Mouse (Mus musculus): ENCODE results near the gene Sema4f. TPM values are rescaled to one million over a fixed set of nuclear protein-coding genes. Genes with fewer than 3 reads are reported as not detected.

Sema4f gene
- total and polyA plus RNA-seq, 2 experiments = not detected

- TF ChIP-seq POLR2A (IDR thresholded peaks at IDR 0.05; ENCODE audit: extremely low read depth, insufficient read depth, low read length) = no peak
- no peak for TF ChIP-seq CTCF (IDR thresholded peaks at IDR 0.05; ENCODE audit: low read depth, low read length)
- peak; percentile 79 for DNase-seq (ENCODE audit: extremely low read depth, low read depth, low spot score)
- no peaks in the 10 kb centered on the region for H3K27me3 ChIP-seq (ENCODE audit: control insufficient read depth, insufficient read depth, low read length)
- H3K36me3 ChIP-seq (ENCODE audit: control insufficient read depth, insufficient read depth, low read length) = no peaks in the 10 kb centered on the region
- H3K4me1 ChIP-seq (ENCODE audit: control insufficient read depth, insufficient read depth, low read length) = peaks cover 5% of the 10 kb centered on the region; the same call in 1 of the 2 replicates
- H3K4me3 ChIP-seq (ENCODE audit: insufficient read depth, low read depth, low read length) = no peak overlapping the region
- no peaks in the 10 kb centered on the region for H3K79me2 ChIP-seq (ENCODE audit: control insufficient read depth, insufficient read depth, low read length)
- H3K27ac ChIP-seq (replicated peaks; ENCODE audit: insufficient read depth, low read depth, low read length) = no peak overlapping the region
- WGBS = 26% methylated on average over 7 of the region's 7 CpGs
- no peak overlapping the region for H3K9ac ChIP-seq (ENCODE audit: low read depth, low read length)
Observed at GRCm38 (mm10) chr6:82926528-82926927, 13.0 kb downstream of the Sema4f start.

GRCm38 (mm10) chr6:82926106-82926505 is 13.5 kb downstream of the Sema4f start:
- WGBS = 74% methylated on average over 10 of the region's 10 CpGs
- Histone ChIP-seq H3K27ac (replicated peaks; ENCODE audit: insufficient read depth, low read depth, low read length) (no peak overlapping the region), H3K9ac (ENCODE audit: low read depth, low read length) (no peak overlapping the region), H3K79me2 (ENCODE audit: control insufficient read depth, insufficient read depth, low read length) (no peaks in the 10 kb centered on the region), H3K4me1 (ENCODE audit: control insufficient read depth, insufficient read depth, low read length) (peaks cover 5% of the 10 kb centered on the region; the same call in 1 of the 2 replicates), H3K36me3 (ENCODE audit: control insufficient read depth, insufficient read depth, low read length) (no peaks in the 10 kb centered on the region), H3K27me3 (ENCODE audit: control insufficient read depth, insufficient read depth, low read length) (no peaks in the 10 kb centered on the region), H3K4me3 (ENCODE audit: insufficient read depth, low read depth, low read length) (no peak overlapping the region)
- TF ChIP-seq POLR2A (IDR thresholded peaks at IDR 0.05; ENCODE audit: extremely low read depth, insufficient read depth, low read length) = no peak
- TF ChIP-seq CTCF (IDR thresholded peaks at IDR 0.05; ENCODE audit: low read depth, low read length) = no peak
- DNase-seq (ENCODE audit: extremely low read depth, low read depth, low spot score) = no peak

GRCm38 (mm10) chr6:82925005-82925404 is 14.6 kb downstream of the Sema4f start:
- Histone ChIP-seq H3K27me3 (ENCODE audit: control insufficient read depth, insufficient read depth, low read length) (no peaks in the 10 kb centered on the region), H3K9ac (ENCODE audit: low read depth, low read length) (no peak overlapping the region), H3K36me3 (ENCODE audit: control insufficient read depth, insufficient read depth, low read length) (no peaks in the 10 kb centered on the region), H3K27ac (replicated peaks; ENCODE audit: insufficient read depth, low read depth, low read length) (no peak overlapping the region), H3K4me3 (ENCODE audit: insufficient read depth, low read depth, low read length) (no peak overlapping the region), H3K79me2 (ENCODE audit: control insufficient read depth, insufficient read depth, low read length) (no peaks in the 10 kb centered on the region), H3K4me1 (ENCODE audit: control insufficient read depth, insufficient read depth, low read length) (peaks cover 5% of the 10 kb centered on the region; the same call in 1 of the 2 replicates)
- TF ChIP-seq CTCF (IDR thresholded peaks at IDR 0.05; ENCODE audit: low read depth, low read length) = peak; percentile 52
- no peak for TF ChIP-seq POLR2A (IDR thresholded peaks at IDR 0.05; ENCODE audit: extremely low read depth, insufficient read depth, low read length)
- no peak for DNase-seq (ENCODE audit: extremely low read depth, low read depth, low spot score)
- 67% methylated on average over 3 of the region's 3 CpGs for WGBS

GRCm38 (mm10) chr6:82921426-82922224 is 17.9 kb downstream of the Sema4f start:
- Histone ChIP-seq H3K36me3 (ENCODE audit: control insufficient read depth, insufficient read depth, low read length) (no peaks in the 10 kb centered on the region), H3K9ac (ENCODE audit: low read depth, low read length) (no peak overlapping the region), H3K4me1 (ENCODE audit: control insufficient read depth, insufficient read depth, low read length) (no peaks in the 10 kb centered on the region), H3K4me3 (ENCODE audit: insufficient read depth, low read depth, low read length) (no peak overlapping the region), H3K79me2 (ENCODE audit: control insufficient read depth, insufficient read depth, low read length) (no peaks in the 10 kb centered on the region), H3K27me3 (ENCODE audit: control insufficient read depth, insufficient read depth, low read length) (no peaks in the 10 kb centered on the region), H3K27ac (replicated peaks; ENCODE audit: insufficient read depth, low read depth, low read length) (no peak overlapping the region)
- DNase-seq (ENCODE audit: extremely low read depth, low read depth, low spot score) = no peak
- WGBS = 71% methylated on average over 9 of the region's 9 CpGs
- TF ChIP-seq POLR2A (IDR thresholded peaks at IDR 0.05; ENCODE audit: extremely low read depth, insufficient read depth, low read length) = no peak
- TF ChIP-seq CTCF (IDR thresholded peaks at IDR 0.05; ENCODE audit: low read depth, low read length) = no peak

GRCm38 (mm10) chr6:82919520-82919919 is 20.0 kb downstream of the Sema4f start:
- Histone ChIP-seq H3K27ac (replicated peaks; ENCODE audit: insufficient read depth, low read depth, low read length) (no peak overlapping the region), H3K27me3 (ENCODE audit: control insufficient read depth, insufficient read depth, low read length) (no peaks in the 10 kb centered on the region), H3K4me1 (ENCODE audit: control insufficient read depth, insufficient read depth, low read length) (no peaks in the 10 kb centered on the region), H3K4me3 (ENCODE audit: insufficient read depth, low read depth, low read length) (no peak overlapping the region), H3K9ac (ENCODE audit: low read depth, low read length) (no peak overlapping the region), H3K36me3 (ENCODE audit: control insufficient read depth, insufficient read depth, low read length) (no peaks in the 10 kb centered on the region), H3K79me2 (ENCODE audit: control insufficient read depth, insufficient read depth, low read length) (no peaks in the 10 kb centered on the region)
- 58% methylated on average over 8 of the region's 8 CpGs for WGBS
- TF ChIP-seq CTCF (IDR thresholded peaks at IDR 0.05; ENCODE audit: low read depth, low read length) (no peak), POLR2A (IDR thresholded peaks at IDR 0.05; ENCODE audit: extremely low read depth, insufficient read depth, low read length) (no peak)
- DNase-seq (ENCODE audit: extremely low read depth, low read depth, low spot score) = no peak

- Histone ChIP-seq H3K27me3 (ENCODE audit: control insufficient read depth, insufficient read depth, low read length) (no peaks in the 10 kb centered on the region), H3K36me3 (ENCODE audit: control insufficient read depth, insufficient read depth, low read length) (no peaks in the 10 kb centered on the region), H3K9ac (ENCODE audit: low read depth, low read length) (no peak overlapping the region), H3K4me3 (ENCODE audit: insufficient read depth, low read depth, low read length) (no peak overlapping the region), H3K27ac (replicated peaks; ENCODE audit: insufficient read depth, low read depth, low read length) (no peak overlapping the region), H3K79me2 (ENCODE audit: control insufficient read depth, insufficient read depth, low read length) (no peaks in the 10 kb centered on the region), H3K4me1 (ENCODE audit: control insufficient read depth, insufficient read depth, low read length) (no peaks in the 10 kb centered on the region)
- WGBS = 79% methylated on average over 14 of the region's 14 CpGs
- DNase-seq (ENCODE audit: extremely low read depth, low read depth, low spot score) = no peak
- TF ChIP-seq POLR2A (IDR thresholded peaks at IDR 0.05; ENCODE audit: extremely low read depth, insufficient read depth, low read length) (no peak), CTCF (IDR thresholded peaks at IDR 0.05; ENCODE audit: low read depth, low read length) (no peak)
Observed at GRCm38 (mm10) chr6:82918371-82918770, 21.2 kb downstream of the Sema4f start.

All from liver, adult 2 months (tissue).